Mouse (Mus musculus) MEL (cell line): ENCODE measurements around the gene Ckmt2. TPM values are rescaled to one million over a fixed set of nuclear protein-coding genes. Genes with fewer than 3 reads are reported as not detected.

ENCODE experiments used
- DNase-seq: peaks from one replicate; pipeline ENCODE4 v3.0.0; 2011; ENCODE audit warnings: low read depth, low spot score
- H3K27ac ChIP-seq: 2 replicates; pipeline ENCODE4 v1.5.1; 2012; ENCODE audit warnings: low read depth, mild to moderate bottlenecking, control low read depth, low read length, moderate library complexity; ENCODE audit not compliant: control insufficient read depth
- H3K27me3 ChIP-seq, 2 experiments: fragments of 150-350 bp in 1 of 2; sonication (generic) in 1 of 2; 2 replicates each; pipeline ENCODE4 v1.6.1; 2012; ENCODE audit warnings: low read length in 2 of 2, mild to moderate bottlenecking in 2 of 2, improper control_type of control experiment in 1 of 2, moderate library complexity in 1 of 2; ENCODE audit not compliant: insufficient read depth in 2 of 2, control insufficient read depth in 1 of 2
- H3K36me3 ChIP-seq, 2 experiments: 2 replicates each; pipeline ENCODE4 v1.6.1; 2012 to 2014; ENCODE audit warnings: low read length in 2 of 2, improper control_type of control experiment in 1 of 2, inconsistent platforms in 1 of 2, mild to moderate bottlenecking in 1 of 2; ENCODE audit not compliant: insufficient read depth in 2 of 2, control insufficient read depth in 1 of 2
- H3K4me1 ChIP-seq, 2 experiments: fragments of 150-350 bp in 1 of 2; sonication (generic) in 1 of 2; 2 replicates each; pipeline ENCODE4 v1.6.1; 2012; ENCODE audit warnings: low read length in 2 of 2, improper control_type of control experiment in 1 of 2, mild to moderate bottlenecking in 1 of 2; ENCODE audit not compliant: insufficient read depth in 2 of 2, control insufficient read depth in 1 of 2
- H3K4me3 ChIP-seq, 2 experiments: fragments of 150-350 bp in 1 of 2; sonication (generic) in 1 of 2; 2 replicates each; pipeline ENCODE4 v1.5.1; 2012; ENCODE audit warnings: low read depth in 2 of 2, low read length in 2 of 2, mild to moderate bottlenecking in 2 of 2, moderate library complexity in 2 of 2, control low read depth in 1 of 2, improper control_type of control experiment in 1 of 2; ENCODE audit not compliant: control insufficient read depth in 1 of 2, insufficient read depth in 1 of 2
- H3K79me2 ChIP-seq: 2 replicates; pipeline ENCODE4 v1.6.1; 2012; ENCODE audit warnings: mild to moderate bottlenecking, low read length, moderate library complexity; ENCODE audit not compliant: control insufficient read depth, poor library complexity, insufficient read depth
- H3K9ac ChIP-seq: 2 replicates; pipeline ENCODE4 v1.6.1; 2012; ENCODE audit warnings: low read depth, mild to moderate bottlenecking, control low read depth, low read length, moderate library complexity; ENCODE audit not compliant: control insufficient read depth, poor library complexity, severe bottlenecking
- H3K9me3 ChIP-seq: fragments of 150-350 bp; sonication (generic); replicated peaks from 2 replicates; pipeline ENCODE4 v1.6.1; 2012; ENCODE audit warnings: mild to moderate bottlenecking, low read length, improper control_type of control experiment, moderate library complexity; ENCODE audit not compliant: insufficient read depth
- CHD2 ChIP-seq: IDR thresholded peaks from 2 replicates; pipeline ENCODE4 v1.6.1; 2011; ENCODE audit warnings: low read length, improper control_type of control experiment
- CTCF ChIP-seq, 3 experiments: IDR thresholded peaks in 2 of 3; conservative IDR thresholded peaks in 1 of 3; 2 replicates each; pipeline ENCODE4 v1.5.1; 2011 to 2012; ENCODE audit warnings: low read length in 3 of 3, low read depth in 2 of 3, mild to moderate bottlenecking in 2 of 3, improper control_type of control experiment in 1 of 3, inconsistent platforms in 1 of 3, mixed read lengths in 1 of 3, moderate library complexity in 1 of 3; ENCODE audit not compliant: control insufficient read depth in 1 of 3, insufficient read depth in 1 of 3, poor library complexity in 1 of 3, severe bottlenecking in 1 of 3
- E2F4 ChIP-seq: IDR thresholded peaks from 2 replicates; pipeline ENCODE4 v1.6.1; 2011; ENCODE audit warnings: low read depth, low read length, improper control_type of control experiment, borderline replicate concordance
- ETS1 ChIP-seq: IDR thresholded peaks from 2 replicates; pipeline ENCODE4 v1.6.1; 2012; ENCODE audit warnings: low read depth, mild to moderate bottlenecking, inconsistent platforms, low read length, improper control_type of control experiment, moderate library complexity
- GATA1 ChIP-seq: IDR thresholded peaks from 2 replicates; pipeline ENCODE4 v1.6.1; 2011; ENCODE audit warnings: low read depth, low read length, improper control_type of control experiment
- HCFC1 ChIP-seq: IDR thresholded peaks from 2 replicates; pipeline ENCODE4 v1.6.1; 2012; ENCODE audit warnings: low read depth, mild to moderate bottlenecking, inconsistent platforms, low read length, improper control_type of control experiment, moderate library complexity
- JUND ChIP-seq: IDR thresholded peaks from 2 replicates; pipeline ENCODE4 v1.6.1; 2011; ENCODE audit warnings: low read depth, mild to moderate bottlenecking, improper control_type of control experiment, low read length
- MAFK ChIP-seq: IDR thresholded peaks from 2 replicates; pipeline ENCODE4 v1.6.1; 2011; ENCODE audit warnings: low read depth, mild to moderate bottlenecking, low read length, improper control_type of control experiment, borderline replicate concordance
- MAZ ChIP-seq: IDR thresholded peaks from 2 replicates; pipeline ENCODE4 v1.6.1; 2012; ENCODE audit warnings: low read depth, mild to moderate bottlenecking, inconsistent platforms, low read length, improper control_type of control experiment
- NRF1 ChIP-seq: IDR thresholded peaks from 2 replicates; pipeline ENCODE4 v1.6.1; 2014; ENCODE audit warnings: low read depth, mild to moderate bottlenecking, inconsistent platforms, low read length, improper control_type of control experiment, moderate library complexity; ENCODE audit not compliant: poor library complexity, insufficient read depth, severe bottlenecking
- POLR2AphosphoS2 ChIP-seq: IDR thresholded peaks from 2 replicates; pipeline ENCODE4 v1.6.1; 2011; ENCODE audit warnings: low read length, improper control_type of control experiment
- POLR2AphosphoS5 ChIP-seq: IDR thresholded peaks from 2 replicates; pipeline ENCODE4 v1.6.1; 2012; ENCODE audit warnings: low read depth, borderline replicate concordance, mild to moderate bottlenecking, inconsistent platforms, low read length, moderate library complexity, mixed read lengths
- RAD21 ChIP-seq: IDR thresholded peaks from 2 replicates; pipeline ENCODE4 v1.6.1; 2011; ENCODE audit warnings: mild to moderate bottlenecking, low read depth, low read length, improper control_type of control experiment
- SIN3A ChIP-seq: IDR thresholded peaks from 2 replicates; pipeline ENCODE4 v1.6.1; 2012; ENCODE audit warnings: low read length, improper control_type of control experiment, inconsistent platforms
- SMC3 ChIP-seq: IDR thresholded peaks from 2 replicates; pipeline ENCODE4 v1.6.1; 2011; ENCODE audit warnings: low read depth, low read length, improper control_type of control experiment
- TBP ChIP-seq: IDR thresholded peaks from 2 replicates; pipeline ENCODE4 v1.8.0; 2011; ENCODE audit warnings: low read depth, low read length, improper control_type of control experiment
- USF1 ChIP-seq: IDR thresholded peaks from 2 replicates; pipeline ENCODE4 v1.6.1; 2014; ENCODE audit warnings: low read depth, mild to moderate bottlenecking, inconsistent platforms, low read length, improper control_type of control experiment, moderate library complexity
- USF2 ChIP-seq, 2 experiments: IDR thresholded peaks; 2 replicates each; pipeline ENCODE4 v1.6.1; 2011 to 2012; ENCODE audit warnings: improper control_type of control experiment in 2 of 2, low read length in 2 of 2, borderline replicate concordance in 1 of 2, inconsistent platforms in 1 of 2, low read depth in 1 of 2, mild to moderate bottlenecking in 1 of 2; ENCODE audit not compliant: insufficient read depth in 1 of 2
- ZC3H11A ChIP-seq: IDR thresholded peaks from 2 replicates; pipeline ENCODE4 v1.6.1; 2012; ENCODE audit warnings: low read depth, mild to moderate bottlenecking, inconsistent platforms, low read length, improper control_type of control experiment
- ZKSCAN1 ChIP-seq: IDR thresholded peaks from 2 replicates; pipeline ENCODE4 v1.6.1; 2012; ENCODE audit warnings: low read depth, mild to moderate bottlenecking, inconsistent platforms, low read length, improper control_type of control experiment, moderate library complexity
- ZMIZ1 ChIP-seq: IDR thresholded peaks from 2 replicates; pipeline ENCODE4 v1.6.1; 2012; ENCODE audit warnings: low read depth, mild to moderate bottlenecking, inconsistent platforms, low read length, improper control_type of control experiment, moderate library complexity
- ZNF384 ChIP-seq: IDR thresholded peaks from 2 replicates; pipeline ENCODE4 v1.6.1; 2012; ENCODE audit warnings: low read depth, mild to moderate bottlenecking, inconsistent platforms, low read length, improper control_type of control experiment
- polyA plus RNA-seq, 2 experiments: library from polyadenylated mRNA; stranded (reverse) in 1 of 2; unstranded in 1 of 2; fragments of >175 nt in 1 of 2; fragments of >200 nt in 1 of 2; gene quantifications; 2 replicates each; pipeline versions ENCODE4 v1.2.1 to v1.2.4; 2012; ENCODE audit warnings: low replicate concordance in 2 of 2, low read depth in 1 of 2; ENCODE audit not compliant: insufficient read length in 2 of 2, insufficient read depth in 1 of 2, missing spikeins in 1 of 2
- total RNA-seq: library from RNA; depleted of rRNA; stranded (reverse); fragments of 300-350 nt; gene quantifications from 2 replicates; pipeline ENCODE4 v1.2.3, GENCODE M21; 2012

Ckmt2 gene
- total and polyA plus RNA-seq, 3 experiments: not detected

DNA sequence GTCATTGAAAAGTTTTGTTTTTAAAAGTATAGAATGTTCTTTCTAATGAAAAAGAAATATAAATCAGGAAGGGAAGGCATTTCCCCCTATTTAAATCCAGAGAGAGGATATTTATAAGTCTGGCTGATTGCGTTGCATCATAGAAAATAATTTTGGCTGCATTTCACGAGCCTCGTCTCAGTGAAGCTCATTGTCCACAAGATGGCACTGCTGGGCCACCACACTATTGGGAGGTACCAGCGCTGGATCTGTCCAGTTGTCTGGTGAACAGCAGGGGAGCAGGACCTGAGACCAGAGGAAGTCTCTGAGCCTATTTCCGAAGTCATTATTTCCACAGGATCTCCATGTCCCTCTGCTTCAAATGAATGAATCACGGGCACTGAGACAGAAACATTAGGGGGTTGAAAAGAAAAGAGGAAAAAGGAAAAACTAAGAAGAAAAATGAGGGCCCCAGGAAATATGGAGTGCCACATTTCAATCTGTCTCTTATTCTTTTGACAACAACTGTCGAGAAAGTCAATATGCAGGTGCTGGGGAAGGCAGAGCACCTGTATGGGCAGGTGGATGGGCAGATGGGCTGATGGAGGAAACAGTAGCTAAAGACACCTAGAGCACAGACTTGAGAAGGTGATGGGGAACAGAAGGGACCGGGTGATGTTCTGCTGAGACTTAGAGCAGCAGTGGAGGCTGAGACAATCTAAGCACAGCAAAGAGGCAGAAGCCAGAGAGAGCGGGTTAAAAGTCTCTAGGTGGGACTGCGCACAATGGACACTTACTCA, 31.7 kb upstream of the Ckmt2 start:
- TF ChIP-seq USF2 (IDR thresholded peaks at IDR 0.05; ENCODE audit: borderline replicate concordance in 1 of 2, insufficient read depth in 1 of 2, low read depth in 1 of 2, low read length in 2 of 2) (no peak), TBP (no peak), GATA1 (no peak), JUND (no peak), HCFC1 (no peak), ETS1 (no peak), CTCF (IDR thresholded peaks at IDR 0.05 in 2 of 3, conservative IDR thresholded peaks at IDR 0.05 in 1 of 3; ENCODE audit: control insufficient read depth in 1 of 3, insufficient read depth in 1 of 3, low read depth in 2 of 3, low read length in 3 of 3, poor library complexity in 1 of 3, severe bottlenecking in 1 of 3) (peak; percentile 74 to 93 (median 89)), ZC3H11A (peak; percentile 90), POLR2AphosphoS5 (no peak), SIN3A (peak; percentile 48; the same call in 1 of the 2 replicates), RAD21 (peak; percentile 94), SMC3 (peak; percentile 95), ZMIZ1 (no peak), USF1 (no peak), ZKSCAN1 (no peak), MAZ (no peak), ZNF384 (no peak)
- TF ChIP-seq, all 39 proteins: peak for 5
- H3K4me1 ChIP-seq: no peaks in the 10 kb centered on the region; a peak in 1 of 4 replicates
- H3K36me3 ChIP-seq: no peaks in the 10 kb centered on the region
- no peak overlapping the region for H3K27ac ChIP-seq
- 0 out of 4 replicates have a peak, but pooled peaks cover 0 to 1% of the 10 kb centered on the region in 2 experiments for H3K27me3 ChIP-seq
- H3K79me2 ChIP-seq: no peaks in the 10 kb centered on the region
- H3K9me3 ChIP-seq: no peaks in the 10 kb centered on the region
- no peak overlapping the region for H3K9ac ChIP-seq
- H3K4me3 ChIP-seq: no peak overlapping the region
- DNase-seq: peak; percentile 70

GRCm38 (mm10) chr13:91906338-91906737, 29.7 kb upstream of the Ckmt2 start:
- no peaks in the 10 kb centered on the region for H3K79me2 ChIP-seq
- H3K27me3 ChIP-seq: 0 out of 4 replicates have a peak, but pooled peaks cover 0 to 1% of the 10 kb centered on the region in 2 experiments
- no peak overlapping the region for H3K4me3 ChIP-seq
- H3K9ac ChIP-seq: no peak overlapping the region
- DNase-seq: no peak
- no peaks in the 10 kb centered on the region for H3K36me3 ChIP-seq
- H3K9me3 ChIP-seq: no peaks in the 10 kb centered on the region
- H3K27ac ChIP-seq: no peak overlapping the region
- no peaks in the 10 kb centered on the region; a peak in 1 of 4 replicates for H3K4me1 ChIP-seq
- TF ChIP-seq ZNF384 (no peak), SIN3A (no peak), POLR2AphosphoS2 (no peak), CHD2 (no peak), MAZ (no peak), E2F4 (no peak), MAFK (no peak), HCFC1 (no peak), NRF1 (no peak)
